Comparison of ENCODE assay signal across 21 mouse cellular contexts in the genomic region with DNA sequence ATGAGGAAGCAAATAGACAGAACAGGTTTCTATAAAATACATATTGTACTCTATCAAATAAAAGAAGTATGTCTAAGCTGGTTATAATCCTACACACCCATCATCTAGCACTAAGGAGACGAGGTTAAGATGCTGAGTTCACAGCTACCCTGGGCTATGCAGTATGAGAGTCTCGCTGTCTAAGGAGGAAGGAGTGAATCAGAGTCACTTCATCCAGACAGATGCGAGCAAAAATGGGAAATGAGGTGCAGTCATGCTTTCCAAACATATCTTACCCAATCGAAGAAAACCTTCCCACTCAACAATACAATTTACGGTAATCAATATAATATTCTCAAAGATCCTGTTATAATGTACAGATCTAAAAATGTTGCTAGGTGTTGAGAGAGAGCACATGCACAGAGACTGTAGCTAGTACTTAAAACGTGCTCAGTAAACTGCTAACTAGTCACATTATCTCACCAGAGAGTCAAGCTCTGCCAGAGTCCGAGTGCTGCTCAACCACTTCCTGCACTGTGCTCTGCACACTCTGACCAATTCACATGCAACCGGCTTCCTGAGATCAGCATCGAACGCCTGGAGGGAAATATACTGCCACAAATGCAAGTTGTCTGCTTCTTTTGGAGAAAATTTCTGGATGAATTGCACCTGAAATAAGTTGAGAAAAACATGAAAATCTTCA.
"Had no signal": no experiment of that assay in that cellular context is flagged by ENCODE, and none has a peak within 500 bp of the region (broad histone marks: within the 10 kb centered on the region; RNA-seq: fewer than 3 reads in every experiment).

No protein-coding gene starts in this region.

- H3K4me3 ChIP-seq: layer of hippocampus, adult 2 months; left cerebral cortex, adult 2 months; midbrain, embryonic 10.5 days; myocyte; neural tube, embryonic 12.5 days; neural tube, embryonic 15.5 days; stomach, embryonic 15.5 days had no signal

- DNase-seq: kidney, adult 2 months; kidney, postnatal 25 days; layer of hippocampus, adult 9-11 months; liver, postnatal 0 days; lung, embryonic 14.5 days; midbrain, embryonic 14.5 days; right cerebral cortex, adult 18-20 months; right cerebral cortex, postnatal 25 days; spleen, adult 18-20 months; thymus, postnatal 36 days had no signal

- H3K27ac ChIP-seq: kidney, postnatal 0 days; layer of hippocampus, adult 2 months; left cerebral cortex, adult 2 months; liver, embryonic 14.5 days; midbrain, embryonic 10.5 days; neural tube, embryonic 12.5 days; neural tube, embryonic 15.5 days; stomach, embryonic 15.5 days had no signal

- ATAC-seq: intestine, postnatal 0 days; liver, postnatal 0 days; lung, postnatal 0 days had no signal
